Mouse (Mus musculus) kidney, postnatal 0 days (tissue): ENCODE results near the gene Prickle2. TPM values are rescaled to one million over a fixed set of nuclear protein-coding genes. Genes with fewer than 3 reads are reported as not detected.

Experiments
- ATAC-seq: fragments of 200-750 bp; cut with Nextera tagmentation; replicated peaks from 2 replicates; pipeline ENCODE4 v1.8.0; 2017; ENCODE audit warnings: low read depth, moderate number of reproducible peaks, moderate TSS enrichment, moderate library complexity; ENCODE audit not compliant: low FRiP score
- DNase-seq: peaks from one replicate; pipeline ENCODE4 v3.0.0-alpha.2; 2016; ENCODE audit warnings: low spot score
- H3K27ac ChIP-seq: fragments of 300-500 bp; sonication (generic); 2 replicates; pipeline ENCODE4 v1.5.1; 2014; ENCODE audit warnings: mild to moderate bottlenecking
- H3K27me3 ChIP-seq: fragments of 300-500 bp; sonication (generic); 2 replicates; pipeline ENCODE4 v1.6.1; 2014; ENCODE audit warnings: low read length, mixed read lengths; ENCODE audit not compliant: insufficient read depth
- H3K36me3 ChIP-seq: fragments of 300-500 bp; sonication (generic); 2 replicates; pipeline ENCODE4 v1.6.1; 2014; ENCODE audit warnings: low read length, mixed read lengths; ENCODE audit not compliant: insufficient read depth
- H3K4me1 ChIP-seq: fragments of 300-500 bp; sonication (generic); replicated peaks from 2 replicates; pipeline ENCODE4 v1.6.1; 2014; ENCODE audit warnings: antibody characterized with exemption, low read length, mixed read lengths; ENCODE audit not compliant: insufficient read depth
- H3K4me2 ChIP-seq: fragments of 300-500 bp; sonication (generic); 2 replicates; pipeline ENCODE4 v1.6.1; 2014; ENCODE audit warnings: mild to moderate bottlenecking, low read length, moderate library complexity, mixed read lengths
- H3K4me3 ChIP-seq: fragments of 300-500 bp; sonication (generic); replicated peaks from 2 replicates; pipeline ENCODE4 v1.5.1; 2014; ENCODE audit warnings: low read depth, low read length
- H3K9ac ChIP-seq: fragments of 300-500 bp; sonication (generic); 2 replicates; pipeline ENCODE4 v1.6.1; 2014; ENCODE audit warnings: low read depth, low read length
- H3K9me3 ChIP-seq: fragments of 300-500 bp; sonication (generic); replicated peaks from 2 replicates; pipeline ENCODE4 v1.6.1; 2016; ENCODE audit warnings: low read length, inconsistent platforms, mixed read lengths
- CTCF ChIP-seq: IDR thresholded peaks from 2 replicates; pipeline ENCODE4 v1.5.1; 2016; ENCODE audit warnings: antibody characterized with exemption, low read depth, mild to moderate bottlenecking, moderate library complexity
- WGBS: fragments of 180-500 bp; shearing (Covaris S2); extraction: QIAGEN DNeasy Blood & Tissue Kit; methylation state at CpG from one replicate; pipeline ENCODE4 v1.1.7; 2014; 5-methylcytosine and 5-hydroxymethylcytosine counted together
- polyA plus RNA-seq: library from polyadenylated mRNA; unstranded; fragments of >200 nt; fragmentation: Nextera tagmentation; extraction: Ambion mirVana; gene quantifications from 2 replicates; pipeline ENCODE4 v1.2.1, GENCODE M21; 2015

The Prickle2 gene
- polyA plus RNA-seq, 1 experiment from 2014 or later: 3.3 TPM

GRCm38 (mm10) chr6:92630991-92631390, 75.0 kb downstream of the Prickle2 start:
- no peaks in the 10 kb centered on the region for H3K4me1 ChIP-seq
- no peak overlapping the region for H3K4me3 ChIP-seq
- 90% methylated on average over 2 of the region's 2 CpGs for WGBS
- H3K27me3 ChIP-seq: no peaks in the 10 kb centered on the region
- no peak overlapping the region for H3K9ac ChIP-seq
- H3K4me2 ChIP-seq: no peak overlapping the region
- H3K9me3 ChIP-seq: no peaks in the 10 kb centered on the region
- no peaks in the 10 kb centered on the region for H3K36me3 ChIP-seq
- no peak for TF ChIP-seq CTCF
- no peak overlapping the region for H3K27ac ChIP-seq
- ATAC-seq (no peak), DNase-seq (no peak)

- Histone ChIP-seq H3K4me3 (no peak overlapping the region), H3K9me3 (no peaks in the 10 kb centered on the region), H3K36me3 (no peaks in the 10 kb centered on the region), H3K27me3 (no peaks in the 10 kb centered on the region), H3K27ac (no peak overlapping the region), H3K4me2 (no peak overlapping the region), H3K9ac (no peak overlapping the region), H3K4me1 (no peaks in the 10 kb centered on the region)
- no peak for ATAC-seq
- DNase-seq: no peak
- 82% methylated on average over 3 of the region's 3 CpGs for WGBS
- no peak for TF ChIP-seq CTCF
Measured at GRCm38 (mm10) chr6:92627711-92628110, 78.2 kb downstream of the Prickle2 start.

- Histone ChIP-seq H3K4me2 (no peak overlapping the region), H3K4me3 (no peak overlapping the region), H3K9me3 (no peaks in the 10 kb centered on the region), H3K36me3 (no peaks in the 10 kb centered on the region), H3K27me3 (no peaks in the 10 kb centered on the region), H3K9ac (no peak overlapping the region), H3K27ac (no peak overlapping the region), H3K4me1 (no peaks in the 10 kb centered on the region)
- no peak for TF ChIP-seq CTCF
- ATAC-seq (no peak), DNase-seq (no peak)
- 73% methylated on average over 8 of the region's 8 CpGs for WGBS
Measured at GRCm38 (mm10) chr6:92627048-92627617, 78.8 kb downstream of the Prickle2 start.

- no peak overlapping the region for H3K9ac ChIP-seq
- no peaks in the 10 kb centered on the region for H3K4me1 ChIP-seq
- H3K4me2 ChIP-seq: no peak overlapping the region
- no peak for TF ChIP-seq CTCF
- 71% methylated on average over 1 of the region's 1 CpGs for WGBS
- H3K9me3 ChIP-seq: no peaks in the 10 kb centered on the region
- no peak overlapping the region for H3K4me3 ChIP-seq
- DNase-seq (no peak), ATAC-seq (no peak)
- H3K27me3 ChIP-seq: no peaks in the 10 kb centered on the region
- no peak overlapping the region for H3K27ac ChIP-seq
- H3K36me3 ChIP-seq: no peaks in the 10 kb centered on the region
Measured at GRCm38 (mm10) chr6:92625923-92626322, 80.0 kb downstream of the Prickle2 start.

DNA sequence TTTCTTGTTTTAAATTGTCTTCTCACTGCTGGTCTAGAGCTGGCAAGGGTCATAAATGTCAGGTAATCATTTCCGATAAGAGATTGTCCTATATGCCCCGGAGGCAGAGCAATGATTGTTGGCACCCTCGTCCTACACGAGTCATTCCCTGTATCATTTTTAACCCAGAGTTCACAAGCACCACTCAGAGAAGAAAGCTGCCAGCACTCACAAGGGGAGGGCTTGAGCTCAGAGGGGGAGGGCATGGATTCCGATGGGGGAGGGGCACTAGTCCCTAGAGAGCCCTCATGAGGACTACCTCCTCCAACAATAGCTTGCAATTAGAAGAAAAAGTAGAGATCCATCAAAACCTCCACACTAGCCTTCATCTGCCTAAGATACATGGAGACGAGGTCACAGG, 81.6 kb downstream of the Prickle2 start:
- Histone ChIP-seq H3K36me3 (no peaks in the 10 kb centered on the region), H3K4me1 (no peaks in the 10 kb centered on the region), H3K4me3 (no peak overlapping the region), H3K9ac (no peak overlapping the region), H3K27ac (no peak overlapping the region), H3K4me2 (no peak overlapping the region), H3K27me3 (no peaks in the 10 kb centered on the region), H3K9me3 (no peaks in the 10 kb centered on the region)
- TF ChIP-seq CTCF: no peak
- DNase-seq (no peak), ATAC-seq (no peak)
- WGBS: 64% methylated on average over 6 of the region's 6 CpGs

GRCm38 (mm10) chr6:92617183-92617582, 88.8 kb downstream of the Prickle2 start:
- no peak for TF ChIP-seq CTCF
- Histone ChIP-seq H3K27ac (no peak overlapping the region), H3K27me3 (no peaks in the 10 kb centered on the region), H3K4me2 (no peak overlapping the region), H3K4me3 (no peak overlapping the region), H3K36me3 (no peaks in the 10 kb centered on the region), H3K9me3 (no peaks in the 10 kb centered on the region; the same call in 1 of the 2 replicates), H3K4me1 (no peaks in the 10 kb centered on the region), H3K9ac (no peak overlapping the region)
- ATAC-seq: no peak
- no peak for DNase-seq
- 69% methylated on average over 2 of the region's 2 CpGs for WGBS

DNA sequence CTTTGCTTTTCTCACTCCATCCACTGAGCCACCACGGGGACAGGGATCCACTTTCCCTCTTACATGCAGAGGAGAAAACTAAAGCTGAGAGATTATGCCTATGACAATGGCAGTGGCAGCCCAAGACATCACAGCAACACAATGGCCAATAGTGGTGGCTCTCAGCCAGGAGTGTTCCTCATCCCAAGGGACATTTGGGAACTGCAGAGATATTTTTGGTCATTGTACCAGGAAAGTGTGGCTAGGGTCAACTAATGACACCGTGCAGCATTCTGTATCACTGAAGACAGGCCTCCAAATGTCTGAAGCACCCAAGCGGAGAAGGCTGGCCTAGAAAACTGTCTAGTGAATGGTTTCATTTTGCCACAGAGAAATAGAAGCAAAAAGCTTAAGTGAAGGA, 91.2 kb downstream of the Prickle2 start:
- 60% methylated on average over 3 of the region's 3 CpGs for WGBS

More for the DNA sequence above, 91.2 kb downstream of the Prickle2 start:
- H3K4me1 ChIP-seq: no peaks in the 10 kb centered on the region
- H3K27ac ChIP-seq: no peak overlapping the region
- H3K9ac ChIP-seq: no peak overlapping the region
- DNase-seq (no peak), ATAC-seq (no peak)
- H3K4me2 ChIP-seq: no peak overlapping the region
- no peak overlapping the region for H3K4me3 ChIP-seq
- no peaks in the 10 kb centered on the region; the same call in 1 of the 2 replicates for H3K9me3 ChIP-seq
- TF ChIP-seq CTCF: no peak
- H3K36me3 ChIP-seq: no peaks in the 10 kb centered on the region
- H3K27me3 ChIP-seq: no peaks in the 10 kb centered on the region
